Mouse (Mus musculus) heart, postnatal 0 days (tissue): ENCODE data around the gene Pip5k1b.

ENCODE experiments used
- CTCF ChIP-seq: IDR thresholded peaks from 2 replicates; pipeline ENCODE4 v1.5.1; 2016; ENCODE audit warnings: antibody characterized with exemption, control low read depth, low read depth
- EP300 ChIP-seq: IDR thresholded peaks from 2 replicates; pipeline ENCODE4 v1.6.1; 2016; ENCODE audit warnings: antibody characterized with exemption, low read depth

- TF ChIP-seq CTCF (no peak), EP300 (no peak)
Observed at GRCm38 (mm10) chr19:24550016-24550415, 5.7 kb downstream of the Pip5k1b start.
